Mouse (Mus musculus) kidney, postnatal 4 days (tissue): Measurements from ENCODE around the gene Smyd3.

Experiments used
- DNase-seq, 2 experiments: peaks; one replicate each; pipeline ENCODE4 v3.0.0; 2021; ENCODE audit warnings: mixed read lengths in 2 of 2

The Smyd3 gene

DNA sequence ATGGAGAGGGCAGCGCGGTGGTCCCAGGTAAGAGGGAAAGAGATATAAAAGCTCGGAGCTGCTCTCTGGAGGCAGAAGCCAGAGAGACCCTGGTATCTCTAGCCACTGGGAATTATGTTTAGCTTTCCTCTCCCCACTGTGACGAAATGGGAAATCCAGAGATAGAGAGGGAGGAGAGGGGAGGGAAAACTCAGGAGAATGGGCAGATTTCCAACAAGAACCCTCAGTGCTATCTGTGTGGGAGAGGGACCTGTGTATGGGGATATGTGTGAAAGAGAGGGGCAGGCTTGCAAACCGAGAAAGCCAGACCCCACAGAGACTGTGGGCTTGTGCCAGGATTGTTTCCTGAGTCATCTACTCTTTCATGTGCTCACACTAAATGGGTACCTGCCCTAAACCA lies 235.0 kb downstream of the Smyd3 start:
- DNase-seq: no peak

DNA sequence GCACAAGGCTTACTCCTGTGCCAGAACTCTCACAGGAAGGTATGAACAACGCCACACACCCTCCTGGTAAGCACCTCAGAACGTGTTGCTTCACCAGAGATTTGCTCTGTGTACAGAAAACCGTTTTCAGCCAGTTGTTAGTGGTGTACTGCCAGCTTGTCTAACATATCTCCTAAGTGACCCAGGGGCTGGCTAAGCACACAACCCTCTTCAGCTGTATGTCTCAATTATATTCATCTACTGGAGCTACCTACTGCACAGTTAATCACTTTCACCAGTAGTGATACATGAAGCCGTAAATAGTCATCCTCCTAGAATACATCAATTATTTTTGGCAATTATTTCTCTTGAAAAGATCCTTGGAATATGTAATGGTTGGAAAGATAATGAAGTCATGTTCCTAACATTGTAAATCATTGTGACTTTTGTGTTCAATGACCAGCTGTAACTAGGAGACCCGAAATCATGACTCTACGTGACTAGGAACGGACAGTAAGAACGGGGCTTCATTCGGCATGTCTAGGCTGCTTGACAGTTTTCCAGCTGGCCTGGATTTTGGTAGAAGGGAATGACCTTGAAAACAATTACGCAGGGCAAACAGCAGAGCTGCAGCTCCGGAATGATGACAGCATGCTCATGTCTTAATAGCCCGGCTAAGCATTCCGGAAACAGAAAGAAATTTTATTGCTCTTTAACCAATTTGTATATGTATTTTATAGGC lies 236.3 kb downstream of the Smyd3 start:
- peak; percentile 68 to 71 for DNase-seq

DNA sequence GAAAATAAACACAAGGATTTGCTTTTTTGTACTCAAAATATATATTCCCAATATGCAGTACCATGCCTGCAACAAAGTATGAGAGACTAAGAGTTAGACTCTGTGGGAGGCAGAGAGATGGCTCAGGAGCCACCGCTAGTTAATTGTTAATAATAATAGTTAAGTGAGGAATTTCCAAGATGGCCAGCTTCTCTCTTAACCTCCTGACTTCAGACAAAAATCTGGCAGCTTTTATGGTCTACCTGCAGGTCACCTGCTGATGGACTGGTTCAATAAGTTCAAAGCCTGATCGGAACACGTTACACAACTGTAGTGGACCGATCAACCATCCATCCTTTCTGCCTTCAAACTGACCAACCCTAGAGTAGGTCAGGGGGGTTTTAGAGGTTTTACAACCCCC lies 238.7 kb downstream of the Smyd3 start:
- DNase-seq: peak in 1 of 2 experiments; percentile 10

DNA sequence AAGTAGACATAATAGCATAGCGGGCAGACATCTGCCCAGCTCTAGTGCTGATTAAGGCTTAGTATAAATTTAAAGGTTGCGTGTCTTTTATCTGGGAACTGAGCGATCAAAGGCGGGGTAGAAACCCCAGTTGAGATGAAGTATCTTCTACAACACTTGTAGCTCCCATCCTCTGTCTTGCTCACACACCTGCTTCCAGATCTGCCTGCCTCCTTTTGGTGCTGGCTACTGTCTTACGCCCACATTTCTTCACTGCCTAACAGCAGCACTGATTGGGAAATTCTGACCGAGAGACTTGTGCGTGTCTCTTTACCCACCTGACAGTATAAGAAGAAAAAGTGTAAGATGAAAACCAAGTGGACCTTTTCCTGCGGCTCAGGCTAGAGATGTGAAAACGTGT lies 240.5 kb downstream of the Smyd3 start:
- no peak for DNase-seq

DNA sequence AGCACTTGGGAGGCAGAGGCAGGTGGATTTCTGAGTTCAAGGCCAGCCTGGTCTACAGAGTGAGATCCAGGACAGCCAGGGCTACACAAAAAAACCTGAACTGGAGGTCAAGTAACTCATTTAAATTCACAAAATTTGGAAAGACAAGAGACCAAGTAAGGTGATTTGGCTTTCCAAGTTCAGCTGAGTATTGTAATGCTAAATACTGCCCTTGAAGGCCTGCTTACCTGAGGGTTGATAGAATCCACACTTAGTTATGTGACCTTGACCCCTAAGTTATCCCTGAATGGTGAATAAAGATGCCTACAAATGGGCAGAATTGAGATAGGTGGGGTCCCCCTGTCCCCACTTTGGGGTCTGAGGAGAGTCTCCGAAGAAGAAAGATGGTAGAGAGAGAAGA lies 241.0 kb downstream of the Smyd3 start:
- DNase-seq: no peak

DNA sequence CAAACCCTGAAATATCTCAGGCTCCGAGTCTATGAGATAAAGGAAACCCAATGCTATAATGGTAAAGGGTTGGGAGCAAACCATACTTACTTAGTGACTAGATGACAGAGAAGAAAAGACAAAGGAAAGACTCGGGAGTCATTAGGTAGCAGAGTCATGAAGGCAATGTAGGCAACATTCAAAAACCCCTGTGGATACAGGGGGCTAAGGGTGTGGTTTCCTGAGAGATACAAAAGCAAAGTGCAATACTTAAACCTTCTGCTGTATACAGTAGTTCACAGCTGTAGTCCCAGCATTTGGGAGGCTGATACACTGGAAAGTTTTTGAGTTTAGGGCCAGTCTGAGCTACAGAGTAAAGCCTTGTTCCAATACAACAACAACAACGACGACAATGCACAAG lies 244.9 kb downstream of the Smyd3 start:
- DNase-seq: no peak

DNA sequence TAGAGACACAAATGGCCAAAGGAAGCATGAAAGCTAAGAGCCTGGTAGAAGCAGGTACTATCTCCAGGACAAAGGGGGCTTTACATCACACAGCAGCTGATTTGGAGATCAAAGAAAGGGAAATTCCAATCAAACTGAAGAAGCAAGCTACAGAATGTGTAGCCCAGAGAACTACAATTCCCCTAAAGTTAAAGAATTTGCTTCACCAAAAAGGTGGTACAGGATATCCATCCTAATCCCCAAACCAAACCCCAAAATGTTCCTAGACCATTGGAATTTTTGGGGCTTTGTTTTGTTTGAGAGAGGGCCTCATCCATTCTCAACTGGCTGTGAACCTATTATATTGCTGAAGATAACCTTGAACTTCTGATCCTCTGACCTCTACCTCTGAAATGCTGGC lies 245.5 kb downstream of the Smyd3 start:
- no peak for DNase-seq

DNA sequence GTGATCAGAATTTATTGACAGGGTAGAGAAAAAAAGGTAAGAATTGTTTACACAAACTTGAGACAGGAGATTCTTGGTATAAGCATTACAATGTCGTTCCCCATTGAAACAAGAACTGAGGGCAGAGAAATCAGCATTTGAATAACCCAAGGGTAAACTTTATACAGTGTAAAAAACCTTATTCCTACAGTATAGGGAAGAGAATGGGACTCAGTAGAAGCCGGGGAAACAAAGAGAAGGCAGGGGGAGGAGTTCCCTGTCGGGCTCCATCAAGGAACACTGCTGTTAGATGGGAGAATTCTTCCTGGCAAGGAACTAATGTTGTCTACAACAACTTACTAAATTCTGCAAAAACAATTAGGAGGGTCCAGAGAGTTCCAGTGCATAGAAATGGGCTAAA lies 250.9 kb downstream of the Smyd3 start:
- no peak for DNase-seq

DNA sequence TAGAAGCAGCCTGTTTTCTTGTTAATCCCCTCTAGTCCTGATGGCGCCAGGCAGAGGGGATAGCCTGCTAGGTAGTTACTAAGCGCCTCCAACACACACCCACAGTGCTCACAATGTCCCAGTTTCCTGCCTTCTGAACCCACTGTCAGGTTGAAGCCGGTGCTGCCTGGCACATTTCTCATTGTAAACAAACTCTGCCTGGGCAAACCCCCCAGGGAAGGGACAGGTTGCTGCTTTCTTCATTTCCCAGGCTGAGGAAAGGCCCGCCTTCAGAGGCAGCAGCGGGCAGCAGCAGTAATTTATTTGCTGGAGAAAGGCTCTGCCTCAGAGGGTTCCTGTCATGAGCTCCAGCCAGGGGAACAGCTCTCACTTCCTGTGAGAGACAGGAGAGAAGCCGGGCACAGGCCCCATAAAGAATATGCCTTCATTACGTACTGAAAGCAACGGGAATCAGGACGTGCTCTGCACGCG lies 256.3 kb downstream of the Smyd3 start:
- peak; percentile 16 to 36 for DNase-seq

DNA sequence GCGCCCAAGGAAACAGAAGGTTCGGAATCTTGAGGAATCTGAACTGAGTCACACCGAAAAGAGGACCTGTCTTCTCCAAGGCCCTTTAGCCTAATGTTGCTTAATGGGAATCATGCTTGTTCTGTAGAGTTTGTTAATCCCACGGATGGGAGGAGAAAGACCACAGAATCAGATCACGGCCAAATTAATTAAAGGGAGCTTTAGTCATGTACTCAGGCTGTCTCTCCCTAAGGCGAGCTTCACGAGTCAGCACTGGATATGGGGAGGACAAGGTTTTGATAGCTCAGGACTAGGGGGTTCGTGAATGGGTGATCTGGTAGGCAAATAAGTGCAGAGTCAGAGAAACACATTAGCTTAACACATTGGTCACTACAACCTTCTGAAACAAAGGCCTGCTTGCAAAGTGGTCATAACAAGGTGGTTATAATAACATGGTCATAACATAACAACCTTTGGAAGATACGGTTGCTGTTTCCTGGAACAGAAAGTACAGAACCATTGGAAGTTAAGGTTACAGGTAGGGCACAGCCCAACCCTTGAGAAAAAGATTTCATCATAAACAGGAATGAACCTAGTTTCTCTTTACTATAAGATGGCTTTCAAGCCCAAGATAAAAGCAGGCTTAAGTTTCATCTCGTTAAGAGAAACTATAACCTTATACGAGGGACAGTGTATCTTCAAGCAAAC lies 261.9 kb downstream of the Smyd3 start:
- no peak for DNase-seq

DNA sequence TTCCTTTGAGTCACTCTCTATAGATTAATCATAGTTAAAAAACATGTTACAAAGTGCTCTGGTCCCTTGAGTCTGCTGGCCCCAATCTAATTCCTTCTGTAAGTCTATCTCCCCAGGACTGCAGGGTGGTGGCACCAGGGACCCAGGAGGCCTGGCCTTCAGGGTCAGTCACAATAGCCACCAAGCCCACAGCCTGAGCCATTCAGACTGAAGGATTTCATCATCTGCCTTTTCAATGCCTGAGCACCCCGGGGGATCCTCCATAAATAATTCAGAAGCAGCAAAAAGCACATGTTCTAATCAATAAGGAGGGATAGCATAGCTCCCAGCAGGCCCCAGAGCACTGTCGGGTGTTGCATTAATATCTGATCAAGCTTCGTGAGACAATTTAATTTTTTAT lies 263.3 kb downstream of the Smyd3 start:
- no peak for DNase-seq

DNA sequence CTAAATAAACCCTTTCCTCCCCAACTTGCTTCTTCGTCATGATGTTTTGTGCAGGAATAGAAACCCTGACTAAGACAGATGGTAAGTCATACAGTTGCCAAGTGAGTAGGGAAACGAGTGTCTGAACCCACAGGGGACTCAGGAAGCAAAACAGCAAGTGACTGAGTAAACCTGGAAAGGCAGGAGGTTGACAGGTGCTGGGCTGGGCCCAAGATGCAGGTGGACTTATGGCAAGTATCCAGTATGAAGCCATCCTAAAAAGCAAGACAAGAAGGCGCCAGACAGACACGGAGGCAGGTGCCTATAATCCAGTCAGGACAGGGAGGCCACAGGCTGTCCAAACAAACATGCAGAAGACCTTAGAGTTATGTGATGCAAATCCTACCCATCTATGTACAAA lies 265.2 kb downstream of the Smyd3 start:
- no peak for DNase-seq

DNA sequence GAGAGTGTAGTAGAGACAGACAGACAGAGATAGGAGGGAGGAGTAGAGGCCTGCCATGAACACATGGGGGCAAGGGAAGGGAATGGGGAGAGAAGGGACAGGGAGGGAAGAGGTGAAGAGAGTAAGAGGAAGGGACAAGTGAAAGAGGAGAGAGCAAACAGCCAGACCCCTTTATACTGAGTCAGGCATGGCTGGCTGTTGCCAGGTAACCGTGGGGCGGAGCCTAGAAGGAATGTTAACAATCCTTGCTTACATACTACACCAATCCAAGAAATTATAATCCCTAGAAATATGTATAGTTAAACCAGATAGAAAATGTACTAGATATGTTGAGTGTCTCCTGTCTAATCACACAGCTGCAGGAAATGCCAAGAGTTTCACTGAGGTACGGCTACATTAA lies 267.5 kb downstream of the Smyd3 start:
- DNase-seq: peak; percentile 25 to 34

DNA sequence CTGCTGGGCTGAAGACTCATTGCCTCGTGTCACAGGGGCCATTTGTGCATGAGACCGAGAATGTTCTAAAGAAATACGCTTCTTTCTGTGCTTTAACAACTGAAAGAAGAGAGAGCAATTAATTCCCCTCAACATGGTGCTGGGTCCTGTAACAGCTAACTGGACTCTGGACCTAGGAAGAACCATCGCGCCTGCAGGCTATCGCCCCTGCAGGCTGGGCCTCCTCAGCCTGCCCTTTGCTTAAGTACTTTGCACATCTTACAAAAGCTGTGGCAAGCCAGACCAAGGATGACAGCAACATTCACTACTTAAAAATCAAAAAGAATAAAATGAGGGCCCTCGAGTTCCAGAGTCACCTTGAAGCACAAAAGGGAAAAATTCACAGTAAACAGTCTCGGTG lies 274.3 kb downstream of the Smyd3 start:
- DNase-seq: no peak

DNA sequence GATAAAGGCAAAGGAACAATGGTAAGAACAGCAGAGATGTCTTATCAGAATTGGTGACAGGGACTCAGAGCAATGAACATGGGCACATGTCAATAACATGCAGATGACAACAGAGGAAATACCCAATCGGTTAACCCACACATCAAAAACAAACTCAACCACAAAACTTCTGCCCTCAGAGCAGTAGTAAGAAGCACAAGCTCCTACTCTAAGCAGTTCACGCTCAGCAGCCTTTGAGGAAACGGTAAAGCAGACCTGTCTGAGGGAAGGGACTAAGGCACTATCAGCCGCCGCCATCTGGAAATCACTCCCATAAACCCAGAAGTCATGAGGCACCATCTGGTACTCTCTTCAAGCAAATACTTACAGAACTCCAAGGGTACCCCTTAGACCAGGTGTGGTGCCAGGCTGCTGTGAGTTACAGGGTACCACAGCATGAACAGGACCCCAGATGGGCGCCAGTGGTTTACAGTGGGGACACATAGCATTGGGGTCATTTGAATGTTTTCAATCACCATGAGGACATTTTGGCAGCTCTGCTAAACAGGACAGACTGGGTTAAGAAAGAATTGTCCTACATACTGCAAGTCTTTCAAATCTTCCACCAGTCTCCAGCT lies 277.1 kb downstream of the Smyd3 start:
- no peak for DNase-seq

DNA sequence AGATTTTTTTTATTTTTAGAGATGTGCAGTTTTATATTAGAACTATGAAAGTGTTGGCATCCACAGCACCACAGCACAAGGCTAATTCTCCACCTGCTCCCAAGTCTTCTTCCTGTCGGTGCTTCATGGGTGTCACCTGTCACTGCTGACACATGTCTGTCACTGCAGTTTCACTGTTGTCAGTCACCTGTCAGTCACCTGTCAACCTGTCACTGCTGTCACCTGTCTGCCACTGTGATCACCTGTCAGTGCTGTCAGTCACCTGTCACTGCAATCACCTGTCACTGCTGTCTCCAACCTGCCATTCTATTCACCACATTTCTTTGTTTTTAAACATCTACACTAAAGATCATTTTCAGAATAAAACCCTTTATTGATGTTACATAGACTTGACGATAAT lies 279.2 kb downstream of the Smyd3 start:
- DNase-seq: no peak

DNA sequence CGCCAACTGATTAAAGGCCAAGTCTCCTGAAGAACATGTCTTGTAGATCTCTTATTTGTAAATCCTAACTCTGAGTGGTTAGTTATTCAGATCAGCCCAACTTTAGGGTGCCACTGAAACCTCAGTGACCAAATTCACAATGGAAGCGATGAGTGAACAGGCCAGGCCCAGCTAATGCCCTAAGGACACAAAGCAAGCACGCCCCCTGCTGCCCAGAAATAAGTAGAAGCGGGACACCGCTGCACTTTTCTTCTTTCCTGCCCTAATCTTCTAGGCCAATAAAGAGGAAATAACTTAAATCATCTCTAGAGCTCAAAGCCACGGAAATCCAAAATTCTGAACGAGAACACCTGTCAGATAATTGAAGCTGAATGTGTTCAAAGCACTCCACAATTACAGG lies 279.9 kb downstream of the Smyd3 start:
- DNase-seq: peak; percentile 62 to 67

DNA sequence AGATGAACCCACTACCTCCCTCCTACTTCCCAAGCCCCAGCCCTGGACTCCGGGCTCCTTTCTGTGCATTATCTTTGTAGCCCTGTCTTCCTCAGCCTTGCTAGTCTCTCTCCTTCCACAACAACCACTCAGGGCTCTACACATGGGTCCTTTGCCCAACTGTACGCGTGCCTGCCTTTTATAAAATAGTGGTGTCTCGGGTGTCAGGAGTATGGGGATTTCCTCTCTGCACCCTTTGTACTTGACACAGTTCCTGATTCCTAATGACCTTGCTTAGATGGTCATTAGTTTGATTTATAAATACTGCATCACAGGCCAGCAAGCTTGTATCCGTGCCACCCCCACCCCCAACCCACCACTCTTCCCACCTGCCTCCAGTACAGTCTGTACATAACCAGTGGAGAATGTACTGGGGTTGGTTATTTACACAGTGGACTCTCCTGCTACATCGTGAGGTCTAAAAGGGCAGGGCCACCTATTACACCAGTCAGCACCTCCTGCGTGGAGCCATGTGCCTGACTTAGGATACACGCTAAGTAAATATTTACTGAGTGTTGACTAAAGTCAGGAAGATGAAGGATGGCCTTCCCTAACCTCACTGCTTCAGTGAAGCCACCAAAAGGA lies 281.5 kb downstream of the Smyd3 start:
- no peak for DNase-seq

DNA sequence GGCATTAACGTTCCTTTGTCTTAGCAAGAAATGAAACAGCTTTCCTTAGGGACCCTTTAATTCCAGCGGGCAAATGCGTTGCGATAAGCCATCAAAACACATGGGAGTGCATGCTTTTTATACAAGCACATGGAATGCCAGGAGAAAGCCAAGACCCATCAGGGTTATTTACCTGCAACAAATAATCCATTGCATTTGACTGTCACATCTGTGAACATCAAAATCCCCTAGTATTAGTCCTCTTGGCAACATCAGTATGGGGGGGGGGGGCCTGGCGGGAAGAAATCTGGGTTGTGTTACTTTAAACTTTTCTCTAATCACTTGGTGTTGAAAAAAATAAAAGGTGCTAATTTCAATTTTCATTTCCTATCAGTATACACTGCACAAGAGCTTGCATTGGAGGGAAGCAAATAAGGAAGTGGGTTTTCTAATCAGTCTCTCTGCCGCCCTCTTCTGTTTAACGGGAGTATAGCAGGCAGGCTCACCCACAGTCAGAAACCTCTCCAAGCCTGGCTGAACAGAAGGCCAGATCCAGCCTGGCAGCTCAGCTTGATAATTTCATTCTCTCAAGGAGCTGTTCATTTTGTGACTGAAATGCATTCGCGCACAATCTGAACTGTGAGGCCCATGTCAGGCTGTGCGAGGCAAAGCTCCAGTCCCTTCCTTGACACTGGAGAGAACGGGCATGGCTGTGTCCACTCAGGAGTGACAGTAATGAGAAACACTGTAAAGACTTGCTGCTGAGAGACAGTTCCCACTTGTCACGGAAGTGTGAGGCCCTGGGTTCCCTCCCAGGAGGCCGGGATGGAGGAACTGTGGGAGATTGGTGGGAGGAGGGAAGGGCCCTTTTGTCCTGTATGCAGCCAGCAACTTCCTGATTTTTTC lies 285.8 kb downstream of the Smyd3 start:
- DNase-seq: peak; percentile 86 to 87

DNA sequence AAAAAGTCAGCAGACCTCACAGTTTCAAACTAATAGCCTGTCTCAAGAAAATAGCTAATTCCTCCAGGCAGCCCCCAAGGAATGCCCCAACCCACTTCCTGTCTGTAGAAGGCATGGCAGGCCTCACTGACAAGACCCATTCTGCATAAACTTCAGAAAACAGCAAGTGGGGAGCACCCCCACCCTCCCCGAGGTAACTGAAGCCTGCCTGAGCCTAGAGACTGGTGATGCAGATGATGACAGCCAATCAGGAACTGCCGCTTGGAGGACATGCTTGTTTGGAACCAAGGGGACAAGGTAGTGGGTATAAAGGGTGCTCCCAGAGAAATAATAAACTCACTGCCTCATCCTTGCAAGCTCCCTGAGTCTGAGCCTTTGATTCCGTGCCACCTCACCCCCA lies 288.3 kb downstream of the Smyd3 start:
- no peak for DNase-seq

DNA sequence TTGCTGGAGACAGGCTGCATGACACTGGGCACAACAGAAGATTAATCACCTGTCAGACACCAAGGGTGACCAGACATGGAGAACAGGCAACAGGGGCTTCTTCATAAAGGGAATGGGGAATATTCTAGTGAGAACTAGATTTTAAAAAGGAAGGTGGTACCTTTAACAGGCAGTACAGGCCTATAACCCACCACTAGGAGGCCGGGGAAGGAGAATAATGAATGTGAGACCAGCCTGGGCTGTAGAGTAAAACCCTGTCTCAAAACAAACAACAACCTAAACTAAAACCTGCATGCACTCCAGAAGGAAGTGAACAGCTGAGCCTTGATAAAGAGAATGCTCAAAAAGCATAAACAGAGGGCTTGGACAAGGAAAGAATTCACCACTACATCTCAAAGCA lies 297.6 kb downstream of the Smyd3 start:
- no peak for DNase-seq

DNA sequence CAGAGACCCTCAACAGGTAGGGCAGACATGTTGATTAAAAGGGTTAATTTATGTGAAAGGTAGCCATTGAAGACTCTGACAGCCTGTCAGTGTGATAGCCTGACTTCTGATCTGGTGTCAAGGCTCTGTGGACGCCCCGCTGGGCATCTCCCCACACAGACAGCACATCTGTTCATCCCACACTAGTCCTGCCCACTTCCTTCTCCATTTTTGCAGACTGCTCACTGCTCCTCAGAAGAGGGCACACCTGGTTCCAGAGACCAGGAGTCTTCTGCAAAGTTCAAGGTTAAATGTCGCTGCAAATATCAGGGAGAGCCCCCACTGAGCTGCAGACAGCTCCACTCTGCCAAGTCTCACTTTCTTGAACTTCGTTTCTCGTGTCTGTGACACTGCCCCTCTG lies 299.8 kb downstream of the Smyd3 start:
- DNase-seq: no peak

DNA sequence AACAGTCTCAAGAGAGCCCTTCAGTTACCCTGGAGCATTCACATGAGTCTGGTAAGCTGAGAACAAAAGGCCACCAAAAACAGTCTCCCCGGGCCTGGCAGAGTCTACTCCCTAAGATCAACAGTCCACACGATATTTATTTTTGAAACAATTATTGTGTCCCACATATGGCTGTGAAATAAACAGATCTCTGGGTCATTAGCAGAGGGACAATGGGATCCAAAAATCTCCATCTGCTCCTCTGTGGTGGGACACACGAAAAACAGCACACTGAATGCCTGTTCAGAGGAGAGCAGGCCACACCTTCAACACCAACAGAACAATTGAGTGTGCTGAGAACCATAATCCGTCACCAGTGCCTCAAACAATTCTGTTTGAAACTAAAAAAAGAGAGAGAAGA lies 300.8 kb downstream of the Smyd3 start:
- DNase-seq: no peak
